Mouse (Mus musculus): ENCODE measurements around the gene Pou2f2.
A peak's percentile ranks its signal among the peaks of the same experiment; 100 is the strongest.

Gene Pou2f2

GRCm38 (mm10) chr7:25196107-25196506, 16.6 kb upstream of the Pou2f2 start:
- DNase-seq (ENCODE audit: low read depth, low spot score): no peak

DNA sequence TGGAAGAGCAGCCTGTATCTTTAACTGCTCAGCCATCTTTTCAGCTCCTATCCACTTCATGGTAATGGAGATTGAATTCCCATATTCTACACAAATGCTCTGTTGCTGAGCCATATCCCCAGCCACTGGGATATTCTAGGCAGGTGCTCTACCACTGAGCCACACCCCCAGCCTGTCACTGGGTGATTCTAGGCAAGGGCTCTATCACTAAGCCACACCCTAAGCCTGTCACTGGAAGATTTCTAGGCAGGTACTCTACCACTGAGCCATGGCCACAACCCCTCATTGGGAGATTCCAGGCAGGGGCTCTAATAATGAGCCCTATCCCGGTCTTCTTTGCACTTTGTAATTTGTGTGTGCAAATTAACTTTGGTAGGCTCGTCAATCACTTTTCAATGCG, 15.6 kb upstream of the Pou2f2 start:
- DNase-seq (ENCODE audit: low read depth, low spot score): no peak

GRCm38 (mm10) chr7:25192110-25192509, 12.6 kb upstream of the Pou2f2 start:
- peak; percentile 15 for DNase-seq (ENCODE audit: low read depth, low spot score)

- no peak for DNase-seq (ENCODE audit: low read depth, low spot score)
Observed at GRCm38 (mm10) chr7:25190806-25191205, 11.3 kb upstream of the Pou2f2 start.

DNA sequence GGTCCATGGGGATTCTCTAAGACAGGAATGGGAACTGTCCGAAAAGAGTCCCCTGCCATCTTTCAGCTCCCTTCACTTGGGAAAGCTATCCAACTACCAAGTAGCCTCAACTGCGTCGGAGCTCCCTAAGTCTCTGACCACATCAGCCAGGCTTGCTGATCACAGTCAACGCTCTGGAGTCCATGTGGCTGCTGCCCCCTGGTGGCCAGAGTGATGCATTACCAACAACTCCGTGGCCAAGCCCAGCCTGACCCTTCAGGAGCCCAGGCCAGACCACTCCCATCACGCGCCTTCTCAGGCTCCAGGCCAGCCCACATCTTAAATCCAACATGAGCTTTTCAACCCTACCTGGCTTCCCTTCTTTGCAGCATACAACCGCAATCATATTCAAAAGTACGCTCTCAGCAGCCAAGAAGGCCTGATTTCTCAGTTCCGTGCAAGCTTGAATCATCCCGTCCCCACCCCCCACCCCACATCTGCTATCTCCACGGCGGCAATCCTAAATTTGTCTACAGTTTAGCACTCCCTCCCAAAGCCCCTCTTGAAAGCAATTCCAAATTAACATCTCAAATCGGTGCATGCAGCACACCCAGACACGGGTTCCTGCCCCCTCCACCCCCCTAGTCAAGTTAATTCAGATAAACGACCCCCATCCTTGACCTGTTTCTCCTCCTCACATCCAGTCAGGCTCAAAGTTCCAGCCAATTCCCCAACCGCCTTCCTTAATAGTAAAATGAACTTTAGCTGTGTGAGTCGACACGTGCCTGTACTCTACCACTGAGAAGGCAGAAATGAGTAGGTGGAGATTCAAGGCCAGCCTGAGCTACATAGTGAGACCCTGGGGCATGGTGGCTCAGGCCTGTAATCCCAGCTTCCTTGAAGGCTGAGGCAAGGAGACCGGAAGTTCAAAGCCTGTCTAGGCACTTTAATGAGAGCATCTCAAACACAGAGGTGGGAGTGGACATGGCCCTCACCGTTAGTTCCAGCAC, 8.4 kb upstream of the Pou2f2 start:
- DNase-seq (ENCODE audit: low read depth, low spot score): peak; percentile 86

DNA sequence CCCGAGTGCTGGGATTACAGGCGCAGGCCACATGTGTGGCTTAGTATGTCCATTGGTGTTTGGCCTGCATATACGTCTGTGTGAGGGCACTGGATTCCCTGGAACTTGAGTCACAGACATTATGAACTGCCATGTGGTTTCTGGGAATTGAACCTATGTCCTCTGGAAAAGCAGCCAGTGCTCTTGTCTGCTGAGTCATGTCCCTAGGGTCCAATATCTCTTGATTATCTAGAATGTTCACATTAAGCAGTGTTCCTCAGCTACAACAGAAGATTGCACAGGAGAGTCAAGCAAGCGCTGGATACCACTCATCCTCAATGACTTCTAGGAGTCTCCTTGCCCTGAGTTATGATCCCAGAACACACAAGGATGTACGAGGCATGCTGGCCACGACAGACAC, 4.6 kb upstream of the Pou2f2 start:
- DNase-seq (ENCODE audit: low read depth, low spot score): peak; percentile 87

- DNase-seq (ENCODE audit: low read depth, low spot score): no peak
Observed at GRCm38 (mm10) chr7:25181814-25182213, 2.3 kb upstream of the Pou2f2 start.

DNA sequence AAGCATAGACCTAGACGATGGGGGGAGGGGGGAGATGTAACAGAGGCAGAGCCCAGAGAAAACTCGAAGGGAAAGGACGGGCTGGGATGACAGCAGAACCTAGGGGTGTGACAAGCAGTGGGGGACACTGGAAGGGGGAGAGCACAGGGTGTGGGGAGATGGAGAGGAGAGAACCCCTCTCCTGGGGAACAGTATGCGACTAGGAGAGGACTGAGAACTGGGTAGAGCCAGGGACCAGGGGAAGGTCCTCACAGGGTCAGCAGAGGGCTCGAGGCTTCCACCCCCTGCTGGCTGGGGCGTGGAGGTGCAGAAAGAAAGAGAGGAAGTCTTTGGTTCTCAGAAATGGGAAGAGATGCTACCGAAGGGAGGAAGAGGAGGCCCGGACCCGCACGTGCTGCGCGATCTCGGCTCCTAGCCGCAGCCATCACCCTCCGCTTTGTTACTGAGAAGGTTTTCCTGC, 1.8 kb upstream of the Pou2f2 start:
- DNase-seq (ENCODE audit: low read depth, low spot score): peak; percentile 11

DNA sequence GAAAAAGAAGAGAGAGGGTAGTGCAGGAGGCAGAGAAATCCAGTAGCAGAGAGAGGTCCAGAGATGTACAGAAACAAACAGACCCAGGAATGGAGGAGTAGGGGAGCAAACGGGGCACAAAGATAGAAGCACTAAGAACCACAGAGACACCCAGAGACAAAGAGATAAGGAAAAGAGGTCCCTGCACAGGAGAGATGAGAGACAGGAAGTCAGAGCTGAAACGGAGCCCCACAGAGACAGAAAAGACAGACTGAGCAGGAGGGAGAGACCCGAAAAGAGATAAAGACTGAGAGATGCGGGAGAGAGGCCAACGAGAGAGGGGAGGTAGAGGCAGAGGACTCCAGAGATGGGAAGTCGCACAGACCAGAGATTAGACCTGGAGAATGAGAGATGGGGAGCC, 986 bp upstream of the Pou2f2 start:
- DNase-seq (ENCODE audit: low read depth, low spot score): no peak

GRCm38 (mm10) chr7:25178787-25179605, 530 bp downstream of the Pou2f2 start:
- no peak for DNase-seq (ENCODE audit: low read depth, low spot score)

- DNase-seq (ENCODE audit: low read depth, low spot score): no peak
Observed at GRCm38 (mm10) chr7:25178317-25178716, 1.2 kb downstream of the Pou2f2 start.

DNA sequence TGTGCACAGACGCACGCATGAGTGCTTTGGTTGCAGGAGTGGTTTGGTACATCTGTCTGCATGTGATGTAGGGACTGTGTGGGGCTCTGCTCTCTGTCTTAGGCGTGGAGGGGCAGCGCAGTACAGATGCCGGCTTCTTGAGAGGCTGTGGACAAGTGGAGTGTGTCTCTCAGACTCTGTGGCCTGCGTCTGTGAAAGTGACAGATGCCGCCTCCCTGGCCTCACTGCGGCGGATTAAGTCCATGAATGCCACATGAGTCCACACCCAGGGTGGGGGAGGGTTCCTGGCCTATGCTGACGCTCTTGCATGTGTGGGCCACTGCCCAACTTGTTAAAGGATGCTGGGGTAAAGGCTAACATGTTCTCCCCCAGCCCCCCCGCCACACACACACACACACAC, 5.2 kb downstream of the Pou2f2 start:
- no peak for DNase-seq (ENCODE audit: low read depth, low spot score)

DNA sequence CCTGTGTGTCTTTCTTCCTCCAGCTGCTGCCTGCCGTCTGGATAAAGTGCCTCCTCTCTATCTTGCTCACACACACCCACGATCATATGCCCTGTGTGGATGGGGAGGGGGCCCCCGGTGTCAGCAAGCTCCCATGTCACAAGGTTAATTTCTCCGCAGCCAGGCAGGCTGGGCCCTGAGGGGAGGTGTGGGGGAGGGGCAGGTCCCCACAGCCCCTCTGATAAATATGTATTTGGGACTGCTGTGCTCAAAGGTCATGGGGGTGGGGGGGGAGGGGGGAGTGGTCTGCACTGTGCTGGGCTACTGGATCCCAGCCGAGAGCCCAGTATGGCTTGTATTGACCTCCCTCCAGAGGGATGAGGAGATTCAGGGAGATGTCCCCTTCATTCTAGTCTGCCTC, 6.9 kb downstream of the Pou2f2 start:
- DNase-seq (ENCODE audit: low read depth, low spot score): no peak

DNA sequence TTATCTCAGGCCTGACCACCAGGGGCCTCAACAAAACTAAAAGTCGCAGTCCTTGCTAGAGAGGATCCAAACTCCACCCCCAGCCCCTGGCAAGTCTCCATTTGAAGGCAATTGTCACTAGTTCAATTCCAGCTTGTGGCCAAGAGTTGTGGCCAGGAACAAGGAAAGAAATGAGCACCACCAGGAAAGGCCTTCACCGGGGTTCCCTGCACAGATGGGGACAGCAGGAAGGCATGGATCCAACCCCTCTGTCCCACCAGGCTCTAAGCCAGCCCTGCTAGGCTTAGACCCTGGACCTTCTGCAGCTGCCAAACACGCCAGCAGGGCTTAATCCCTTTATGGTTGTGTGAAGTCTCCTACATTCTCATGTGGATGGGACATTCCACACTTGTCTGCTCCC, 8.9 kb downstream of the Pou2f2 start:
- no peak for DNase-seq (ENCODE audit: low read depth, low spot score)

DNA sequence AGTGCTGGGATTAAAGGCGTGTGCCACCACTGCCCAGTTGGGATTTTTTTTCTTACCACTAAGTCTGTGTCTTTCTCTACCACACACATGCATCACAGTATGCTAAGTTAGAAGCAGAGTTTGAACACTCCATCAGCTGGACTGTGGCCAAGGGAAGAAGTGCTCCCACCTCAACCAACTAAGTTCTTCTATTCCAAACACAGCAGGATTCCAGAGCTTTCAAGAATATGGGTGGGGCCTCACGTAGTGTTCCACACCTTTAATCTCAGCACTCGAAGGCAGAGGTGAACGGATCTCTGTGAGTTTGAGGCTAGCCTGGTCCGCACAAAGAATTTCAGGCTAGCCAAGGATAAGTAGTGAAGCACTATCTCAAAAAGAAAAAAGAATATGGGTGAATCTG, 13.4 kb downstream of the Pou2f2 start:
- DNase-seq (ENCODE audit: low read depth, low spot score): no peak

DNA sequence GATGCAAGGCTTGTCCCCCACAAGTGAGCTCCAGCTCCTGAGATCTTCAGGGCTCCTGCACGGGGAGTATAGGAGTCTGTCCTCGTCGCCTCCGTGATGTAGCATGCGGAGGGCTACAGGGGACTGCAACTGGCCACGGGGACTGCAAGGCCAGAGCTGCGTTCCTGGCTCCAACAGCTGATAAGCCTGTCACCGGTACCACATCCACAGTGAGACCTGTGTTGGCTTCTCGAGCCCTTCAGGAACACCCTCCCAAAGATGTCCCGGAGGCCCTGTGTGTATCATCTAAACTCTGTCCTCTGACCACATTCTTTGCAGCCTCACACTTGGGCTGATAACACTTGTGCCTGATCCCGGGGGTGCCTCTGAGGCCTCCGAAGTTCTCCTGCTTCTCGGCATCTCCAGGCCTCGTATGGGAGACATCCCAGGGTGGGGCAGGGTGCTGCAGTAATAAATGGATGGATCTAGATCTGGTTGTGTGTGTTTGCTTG, 23.3 kb downstream of the Pou2f2 start:
- no peak for DNase-seq (ENCODE audit: low read depth, low spot score)

GRCm38 (mm10) chr7:25155469-25156157, 23.9 kb downstream of the Pou2f2 start:
- peak; percentile 27 for DNase-seq (ENCODE audit: low read depth, low spot score)

- DNase-seq (ENCODE audit: low read depth, low spot score): no peak
Observed at GRCm38 (mm10) chr7:25154648-25155047, 24.9 kb downstream of the Pou2f2 start.

DNA sequence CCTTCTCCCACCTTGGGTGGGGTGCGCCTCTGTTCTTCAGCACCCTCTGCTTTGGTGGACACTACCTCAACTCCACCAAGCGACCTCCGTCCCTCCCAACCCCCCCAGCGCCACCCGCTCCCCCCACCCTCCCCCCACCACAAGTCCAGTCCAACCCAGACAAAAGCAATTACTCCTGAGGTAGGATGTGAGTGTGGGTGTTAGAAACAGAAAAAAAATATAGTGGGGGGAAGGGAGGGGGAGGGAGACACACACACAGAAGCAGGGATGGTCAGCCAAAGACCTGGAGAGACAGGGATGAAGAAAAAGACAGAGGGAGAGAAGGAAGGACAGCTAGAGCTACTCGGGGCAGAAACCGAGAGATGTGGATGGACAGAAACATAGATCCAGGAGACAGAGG, 25.7 kb downstream of the Pou2f2 start:
- DNase-seq (ENCODE audit: low read depth, low spot score): no peak

DNA sequence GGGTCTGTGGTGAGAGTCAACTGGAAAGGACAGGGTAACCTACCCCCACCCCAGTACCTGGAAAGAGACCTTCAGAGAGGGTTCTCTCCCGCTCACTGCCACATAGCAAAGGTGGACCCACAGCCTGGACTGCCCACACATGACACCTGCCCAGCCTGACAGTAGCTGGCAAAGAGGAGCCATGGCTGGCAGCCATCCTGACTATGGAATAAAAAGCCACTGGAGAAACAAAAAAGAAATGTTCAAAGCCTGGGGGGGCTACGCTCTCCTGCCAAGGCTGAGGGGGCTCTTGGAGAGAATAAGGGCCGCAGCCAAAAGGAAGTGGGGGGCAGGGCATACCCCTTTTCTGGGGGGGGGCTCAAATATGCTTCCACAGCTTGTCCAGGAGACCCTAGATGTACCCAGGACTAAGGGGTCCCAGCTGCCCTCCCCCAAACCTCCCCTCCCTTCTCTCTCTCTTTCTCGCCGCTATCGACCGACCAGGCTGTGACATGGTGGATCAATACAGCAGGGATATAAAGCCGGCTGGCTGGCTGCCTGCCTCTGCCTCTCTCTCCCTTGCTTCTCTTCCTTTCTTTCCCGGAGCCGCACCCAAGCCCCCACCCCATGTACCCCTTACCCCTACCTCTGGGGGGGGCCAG, 27.5 kb downstream of the Pou2f2 start:
- no peak for DNase-seq (ENCODE audit: low read depth, low spot score)

- no peak for DNase-seq (ENCODE audit: low read depth, low spot score)
Observed at GRCm38 (mm10) chr7:25151009-25151408, 28.5 kb downstream of the Pou2f2 start.

Data from 3T3-L1 (cell line).